Mouse (Mus musculus): ENCODE data around the gene Rnf19b. TPM values are rescaled to one million over a fixed set of nuclear protein-coding genes. Genes with fewer than 3 reads are reported as not detected.

Rnf19b gene
- polyA plus RNA-seq, 1 experiment from 2014 or later: 5.6 TPM

- peaks cover 4% of the 10 kb centered on the region for H3K36me3 ChIP-seq (ENCODE audit: control insufficient read depth, insufficient read depth, low read length)
- no peaks in the 10 kb centered on the region for H3K27me3 ChIP-seq (replicated peaks; ENCODE audit: control insufficient read depth, insufficient read depth, low read length)
- WGBS: 88% methylated on average over 9 of the region's 9 CpGs
- H3K4me3 ChIP-seq (ENCODE audit: low read length): no peak overlapping the region
- H3K4me2 ChIP-seq (ENCODE audit: low read depth, low read length): no peak overlapping the region
- H3K4me1 ChIP-seq (ENCODE audit: control insufficient read depth, insufficient read depth, low read length): no peaks in the 10 kb centered on the region
- ATAC-seq: no peak
- H3K27ac ChIP-seq (ENCODE audit: low read length): no peak overlapping the region
- no peaks in the 10 kb centered on the region for H3K9me3 ChIP-seq (ENCODE audit: control insufficient read depth, low read length)
- H3K9ac ChIP-seq (ENCODE audit: low read depth, low read length): no peak overlapping the region
Observed at GRCm38 (mm10) chr4:129084896-129085295, 26.8 kb downstream of the Rnf19b start.

DNA sequence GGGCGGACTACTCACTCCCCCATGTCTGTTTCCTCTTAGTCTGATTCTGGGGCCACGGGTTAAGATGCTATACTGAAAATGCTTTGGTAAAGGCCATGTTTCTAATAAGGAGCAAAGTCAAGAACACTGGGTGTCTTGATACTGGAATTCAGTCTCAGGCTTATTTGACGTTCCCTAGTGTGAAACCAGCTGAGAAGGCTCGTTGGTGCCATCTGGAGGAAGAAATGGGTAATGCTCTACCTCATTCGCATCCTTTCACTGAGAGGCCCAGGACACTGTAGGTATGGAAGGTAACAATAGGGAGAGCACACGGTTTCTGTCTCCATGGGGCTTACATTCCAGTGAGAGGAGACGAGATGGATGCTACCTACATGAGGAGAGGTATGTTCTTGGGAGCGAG lies 28.0 kb downstream of the Rnf19b start:
- H3K4me3 ChIP-seq (ENCODE audit: low read length): no peak overlapping the region
- ATAC-seq: peak; percentile 45
- no peaks in the 10 kb centered on the region for H3K27me3 ChIP-seq (replicated peaks; ENCODE audit: control insufficient read depth, insufficient read depth, low read length)
- WGBS: 29% methylated on average over 8 of the region's 8 CpGs
- no peak overlapping the region for H3K27ac ChIP-seq (ENCODE audit: low read length)
- H3K4me1 ChIP-seq (ENCODE audit: control insufficient read depth, insufficient read depth, low read length): no peaks in the 10 kb centered on the region
- H3K36me3 ChIP-seq (ENCODE audit: control insufficient read depth, insufficient read depth, low read length): no peaks in the 10 kb centered on the region
- no peak overlapping the region for H3K9ac ChIP-seq (ENCODE audit: low read depth, low read length)
- H3K4me2 ChIP-seq (ENCODE audit: low read depth, low read length): no peak overlapping the region
- no peaks in the 10 kb centered on the region for H3K9me3 ChIP-seq (ENCODE audit: control insufficient read depth, low read length)

- Histone ChIP-seq H3K4me2 (ENCODE audit: low read depth, low read length) (no peak overlapping the region), H3K4me1 (ENCODE audit: control insufficient read depth, insufficient read depth, low read length) (no peaks in the 10 kb centered on the region), H3K36me3 (ENCODE audit: control insufficient read depth, insufficient read depth, low read length) (no peaks in the 10 kb centered on the region), H3K27me3 (replicated peaks; ENCODE audit: control insufficient read depth, insufficient read depth, low read length) (no peaks in the 10 kb centered on the region), H3K9ac (ENCODE audit: low read depth, low read length) (no peak overlapping the region), H3K9me3 (ENCODE audit: control insufficient read depth, low read length) (no peaks in the 10 kb centered on the region), H3K4me3 (ENCODE audit: low read length) (no peak overlapping the region), H3K27ac (ENCODE audit: low read length) (no peak overlapping the region)
- no peak for ATAC-seq
- 39% methylated on average over 5 of the region's 5 CpGs for WGBS
Observed at GRCm38 (mm10) chr4:129087850-129088249, 29.8 kb downstream of the Rnf19b start.

DNA sequence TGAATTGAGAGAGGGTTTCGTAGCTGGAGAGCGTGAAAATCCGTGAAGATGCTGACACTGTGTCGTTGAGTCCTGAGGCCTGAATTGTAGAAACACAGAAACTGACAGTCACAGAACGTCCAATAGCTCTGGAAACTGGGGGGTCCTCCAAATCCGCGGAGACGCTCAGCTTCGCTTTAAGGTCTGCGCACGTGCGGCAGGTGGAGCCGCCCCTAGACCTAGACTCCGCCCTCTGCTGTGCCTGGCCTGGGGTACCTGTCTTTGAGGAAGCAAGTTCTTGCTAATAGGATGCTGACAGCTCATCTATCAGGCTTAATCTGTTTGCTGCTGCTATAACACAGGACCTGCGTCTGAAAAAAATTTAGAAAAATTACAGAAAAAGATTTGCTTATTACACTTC lies 37.2 kb downstream of the Rnf19b start:
- Histone ChIP-seq H3K9me3 (ENCODE audit: control insufficient read depth, low read length) (no peaks in the 10 kb centered on the region), H3K4me3 (ENCODE audit: low read length) (no peak overlapping the region), H3K36me3 (ENCODE audit: control insufficient read depth, insufficient read depth, low read length) (no peaks in the 10 kb centered on the region), H3K27ac (ENCODE audit: low read length) (no peak overlapping the region), H3K4me1 (ENCODE audit: control insufficient read depth, insufficient read depth, low read length) (no peaks in the 10 kb centered on the region), H3K4me2 (ENCODE audit: low read depth, low read length) (no peak overlapping the region), H3K9ac (ENCODE audit: low read depth, low read length) (no peak overlapping the region), H3K27me3 (replicated peaks; ENCODE audit: control insufficient read depth, insufficient read depth, low read length) (no peaks in the 10 kb centered on the region)
- ATAC-seq: no peak
- 26% methylated on average over 15 of the region's 15 CpGs for WGBS

DNA sequence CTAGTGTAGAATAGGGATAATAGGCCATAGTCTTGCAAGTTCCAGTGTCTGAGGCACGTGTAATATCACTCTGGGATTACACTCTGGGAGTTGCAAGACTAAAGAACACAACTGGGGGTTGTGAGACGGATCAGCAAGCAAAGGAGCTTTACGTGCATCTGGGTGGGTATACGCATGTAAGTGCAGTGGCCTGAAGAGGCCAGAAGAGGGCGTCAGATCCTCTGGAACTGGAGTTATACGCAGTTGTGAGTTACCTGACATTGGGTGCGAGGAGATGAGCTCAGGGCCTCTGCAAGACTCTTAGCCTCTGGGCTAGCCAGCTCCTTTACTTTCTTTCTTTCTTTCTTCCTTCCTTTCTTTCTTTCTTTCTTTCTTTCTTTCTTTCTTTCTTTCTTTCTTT lies 38.9 kb downstream of the Rnf19b start:
- H3K27ac ChIP-seq (ENCODE audit: low read length): no peak overlapping the region
- no peaks in the 10 kb centered on the region for H3K27me3 ChIP-seq (replicated peaks; ENCODE audit: control insufficient read depth, insufficient read depth, low read length)
- H3K4me2 ChIP-seq (ENCODE audit: low read depth, low read length): no peak overlapping the region
- no peaks in the 10 kb centered on the region for H3K36me3 ChIP-seq (ENCODE audit: control insufficient read depth, insufficient read depth, low read length)
- H3K9ac ChIP-seq (ENCODE audit: low read depth, low read length): no peak overlapping the region
- no peak overlapping the region for H3K4me3 ChIP-seq (ENCODE audit: low read length)
- 71% methylated on average over 7 of the region's 7 CpGs for WGBS
- H3K4me1 ChIP-seq (ENCODE audit: control insufficient read depth, insufficient read depth, low read length): no peaks in the 10 kb centered on the region
- no peak for ATAC-seq
- H3K9me3 ChIP-seq (ENCODE audit: control insufficient read depth, low read length): no peaks in the 10 kb centered on the region

- H3K9ac ChIP-seq (ENCODE audit: low read depth, low read length): no peak overlapping the region; the same call in 1 of the 2 replicates
- 52% methylated on average over 14 of the region's 14 CpGs for WGBS
- H3K27me3 ChIP-seq (replicated peaks; ENCODE audit: control insufficient read depth, insufficient read depth, low read length): no peaks in the 10 kb centered on the region; the same call in 1 of the 2 replicates
- H3K4me1 ChIP-seq (ENCODE audit: control insufficient read depth, insufficient read depth, low read length): peaks cover 17% of the 10 kb centered on the region
- H3K4me3 ChIP-seq (ENCODE audit: low read length): no peak overlapping the region
- H3K36me3 ChIP-seq (ENCODE audit: control insufficient read depth, insufficient read depth, low read length): no peaks in the 10 kb centered on the region
- peak; percentile 83 for ATAC-seq
- no peaks in the 10 kb centered on the region for H3K9me3 ChIP-seq (ENCODE audit: control insufficient read depth, low read length)
- H3K27ac ChIP-seq (ENCODE audit: low read length): peak overlapping the region; percentile 90
- no peak overlapping the region for H3K4me2 ChIP-seq (ENCODE audit: low read depth, low read length)
Observed at GRCm38 (mm10) chr4:129102133-129102829, 44.2 kb downstream of the Rnf19b start.

- Histone ChIP-seq H3K27me3 (replicated peaks; ENCODE audit: control insufficient read depth, insufficient read depth, low read length) (no peaks in the 10 kb centered on the region; the same call in 1 of the 2 replicates), H3K9ac (ENCODE audit: low read depth, low read length) (peak within 1 kb of the TSS; percentile 72), H3K36me3 (ENCODE audit: control insufficient read depth, insufficient read depth, low read length) (no peaks in the 10 kb centered on the region), H3K4me2 (ENCODE audit: low read depth, low read length) (peak within 1 kb of the TSS; percentile 54), H3K4me3 (ENCODE audit: low read length) (peak within 1 kb of the TSS; percentile 53), H3K4me1 (ENCODE audit: control insufficient read depth, insufficient read depth, low read length) (peaks cover 27% of the 10 kb centered on the region), H3K27ac (ENCODE audit: low read length) (peak within 1 kb of the TSS; percentile 88), H3K9me3 (ENCODE audit: control insufficient read depth, low read length) (no peaks in the 10 kb centered on the region)
- ATAC-seq: peak; percentile 69
- WGBS: under 1% methylated on average over 39 of the region's 40 CpGs
Observed at GRCm38 (mm10) chr4:129105356-129105755, 47.3 kb downstream of the Rnf19b start, which contains the start of gene Tmem54. Gene Tmem54 (plus strand): TSS chr4:129105548.

- no peaks in the 10 kb centered on the region for H3K36me3 ChIP-seq (ENCODE audit: control insufficient read depth, insufficient read depth, low read length)
- H3K9me3 ChIP-seq (ENCODE audit: control insufficient read depth, low read length): no peaks in the 10 kb centered on the region
- peak overlapping the region; percentile 53 for H3K4me3 ChIP-seq (ENCODE audit: low read length)
- H3K27ac ChIP-seq (ENCODE audit: low read length): peak overlapping the region; percentile 88
- 24% methylated on average over 9 of the region's 9 CpGs for WGBS
- H3K9ac ChIP-seq (ENCODE audit: low read depth, low read length): peak overlapping the region; percentile 72
- peak overlapping the region; percentile 54 for H3K4me2 ChIP-seq (ENCODE audit: low read depth, low read length)
- H3K4me1 ChIP-seq (ENCODE audit: control insufficient read depth, insufficient read depth, low read length): peaks cover 27% of the 10 kb centered on the region
- ATAC-seq: no peak
- H3K27me3 ChIP-seq (replicated peaks; ENCODE audit: control insufficient read depth, insufficient read depth, low read length): no peaks in the 10 kb centered on the region; the same call in 1 of the 2 replicates
Observed at GRCm38 (mm10) chr4:129106073-129106472, 48.0 kb downstream of the Rnf19b start.

- H3K27ac ChIP-seq (ENCODE audit: low read length): peak overlapping the region; percentile 88
- H3K4me2 ChIP-seq (ENCODE audit: low read depth, low read length): peak overlapping the region; percentile 54
- H3K27me3 ChIP-seq (replicated peaks; ENCODE audit: control insufficient read depth, insufficient read depth, low read length): no peaks in the 10 kb centered on the region; the same call in 1 of the 2 replicates
- H3K4me3 ChIP-seq (ENCODE audit: low read length): peak overlapping the region; percentile 15; the same call in 1 of the 2 replicates
- 57% methylated on average over 10 of the region's 10 CpGs for WGBS
- no peaks in the 10 kb centered on the region for H3K36me3 ChIP-seq (ENCODE audit: control insufficient read depth, insufficient read depth, low read length)
- H3K4me1 ChIP-seq (ENCODE audit: control insufficient read depth, insufficient read depth, low read length): peaks cover 32% of the 10 kb centered on the region
- peak; percentile 66 for ATAC-seq
- peak overlapping the region; percentile 50 for H3K9ac ChIP-seq (ENCODE audit: low read depth, low read length)
- no peaks in the 10 kb centered on the region for H3K9me3 ChIP-seq (ENCODE audit: control insufficient read depth, low read length)
Observed at GRCm38 (mm10) chr4:129107348-129107899, 49.4 kb downstream of the Rnf19b start.

Data from intestine, embryonic 16.5 days (tissue).